Comparison of ENCODE assay signal across 13 mouse cellular contexts in genomic region chr19:40302916-40303315, GRCm38 (mm10). TPM values are rescaled to one million over a fixed set of nuclear protein-coding genes. Genes with fewer than 3 reads are reported as not detected.
DNase-seq lines count a peak whose midpoint lies in the region; ATAC-seq and TF ChIP-seq lines count a peak whose summit lies in the region.
"Had no signal": no experiment of that assay in that cellular context is flagged by ENCODE, and none has a peak within 500 bp of the region (broad histone marks: within the 10 kb centered on the region; RNA-seq: fewer than 3 reads in every experiment).

No protein-coding gene starts in this region.

- DNase-seq in forebrain, postnatal 0 days, result no peak
- no peak for DNase-seq in forebrain, embryonic 11.5 days (ENCODE audit: low spot score)
- DNase-seq in right cerebral cortex, adult 18-20 months, result peak; percentile 59
- no peak for DNase-seq in right cerebral cortex, postnatal 4 days
- peak; percentile 62 for DNase-seq in telencephalon, adult 2 months (ENCODE audit: low read depth, low spot score)
- no peak for DNase-seq in cerebellum, adult 18-20 months
- DNase-seq in ovary, postnatal 36 days (ENCODE audit: low spot score), result no peak
- DNase-seq: kidney, adult 9 months had no signal

- no peaks in the 10 kb centered on the region for H3K9me3 ChIP-seq in forebrain, postnatal 0 days (ENCODE audit: low read length)
- H3K9me3 ChIP-seq in forebrain, embryonic 11.5 days (ENCODE audit: control insufficient read depth, low read length), result no peaks in the 10 kb centered on the region
- H3K9me3 ChIP-seq in intestine, postnatal 0 days (ENCODE audit: control insufficient read depth), result no peaks in the 10 kb centered on the region
- H3K9me3 ChIP-seq: embryonic facial prominence, embryonic 12.5 days; midbrain, embryonic 13.5 days; stomach, embryonic 15.5 days had no signal

- TF ChIP-seq CTCF in forebrain, postnatal 0 days (IDR thresholded peaks at IDR 0.05; ENCODE audit: low read depth), result peak; percentile 13; the same call in 1 of the 2 replicates
- TF ChIP-seq CTCF in intestine, postnatal 0 days (IDR thresholded peaks at IDR 0.05; ENCODE audit: low read depth), result peak; percentile 49

- ATAC-seq in forebrain, postnatal 0 days, result peak; percentile 26
- ATAC-seq in forebrain, embryonic 11.5 days (replicated peaks; ENCODE audit: low FRiP score), result no peak
- ATAC-seq in intestine, postnatal 0 days, result no peak
- ATAC-seq: midbrain, embryonic 13.5 days had no signal

- WGBS in forebrain, postnatal 0 days, result 82% methylated on average over 9 of the region's 9 CpGs
- WGBS in forebrain, embryonic 11.5 days, result 86% methylated on average over 9 of the region's 9 CpGs
- WGBS in intestine, postnatal 0 days, result 73% methylated on average over 9 of the region's 9 CpGs

- no peak overlapping the region for H3K27ac ChIP-seq in forebrain, postnatal 0 days (ENCODE audit: low read depth, low read length)
- no peak overlapping the region for H3K27ac ChIP-seq in forebrain, embryonic 11.5 days (ENCODE audit: low read depth, low read length)
- 0 out of 2 replicates have a peak overlapping the region, but pooled peaks have one; percentile 15 for H3K27ac ChIP-seq in intestine, postnatal 0 days (ENCODE audit: low read depth, low read length)
- H3K27ac ChIP-seq: embryonic facial prominence, embryonic 12.5 days; midbrain, embryonic 13.5 days; stomach, embryonic 15.5 days had no signal

- H3K4me3 ChIP-seq in forebrain, postnatal 0 days (ENCODE audit: low read depth, low read length), result no peak overlapping the region
- no peak overlapping the region for H3K4me3 ChIP-seq in forebrain, embryonic 11.5 days (ENCODE audit: low read depth, low read length)
- H3K4me3 ChIP-seq in intestine, postnatal 0 days (ENCODE audit: low read depth, low read length), result no peak overlapping the region
- H3K4me3 ChIP-seq: embryonic facial prominence, embryonic 12.5 days; midbrain, embryonic 13.5 days; stomach, embryonic 15.5 days had no signal

- peaks cover 26% of the 10 kb centered on the region for H3K36me3 ChIP-seq in forebrain, postnatal 0 days (ENCODE audit: insufficient read depth)
- no peaks in the 10 kb centered on the region for H3K36me3 ChIP-seq in forebrain, embryonic 11.5 days (ENCODE audit: control insufficient read depth, insufficient read depth, low read length)
- peaks cover 11% of the 10 kb centered on the region; the same call in 1 of the 2 replicates for H3K36me3 ChIP-seq in intestine, postnatal 0 days (ENCODE audit: control insufficient read depth, insufficient read depth)
- H3K36me3 ChIP-seq: embryonic facial prominence, embryonic 12.5 days; stomach, embryonic 15.5 days had no signal

- no peak overlapping the region for H3K4me2 ChIP-seq in forebrain, postnatal 0 days (ENCODE audit: low read depth)
- no peak overlapping the region for H3K4me2 ChIP-seq in forebrain, embryonic 11.5 days (ENCODE audit: low read depth, low read length, severe bottlenecking)
- H3K4me2 ChIP-seq in intestine, postnatal 0 days (replicated peaks; ENCODE audit: low read depth), result no peak overlapping the region
- H3K4me2 ChIP-seq: embryonic facial prominence, embryonic 12.5 days; midbrain, embryonic 13.5 days; stomach, embryonic 15.5 days had no signal

- no peak overlapping the region for H3K9ac ChIP-seq in forebrain, postnatal 0 days
- H3K9ac ChIP-seq in forebrain, embryonic 11.5 days (ENCODE audit: low read length), result no peak overlapping the region
- H3K9ac ChIP-seq in intestine, postnatal 0 days (ENCODE audit: low read depth, low read length), result no peak overlapping the region
- H3K9ac ChIP-seq: embryonic facial prominence, embryonic 12.5 days; midbrain, embryonic 13.5 days; stomach, embryonic 15.5 days had no signal

- H3K27me3 ChIP-seq in forebrain, postnatal 0 days (ENCODE audit: insufficient read depth, low read length), result no peaks in the 10 kb centered on the region
- H3K27me3 ChIP-seq in forebrain, embryonic 11.5 days (ENCODE audit: control insufficient read depth, insufficient read depth, low read length), result no peaks in the 10 kb centered on the region
- H3K27me3 ChIP-seq in intestine, postnatal 0 days (replicated peaks; ENCODE audit: control insufficient read depth, insufficient read depth, low read length), result no peaks in the 10 kb centered on the region
- H3K27me3 ChIP-seq: embryonic facial prominence, embryonic 12.5 days; midbrain, embryonic 13.5 days; stomach, embryonic 15.5 days had no signal

- 0 out of 2 replicates have a peak, but pooled peaks cover 5% of the 10 kb centered on the region for H3K4me1 ChIP-seq in forebrain, postnatal 0 days (ENCODE audit: insufficient read depth)
- H3K4me1 ChIP-seq in forebrain, embryonic 11.5 days (replicated peaks; ENCODE audit: control insufficient read depth, insufficient read depth, low read length), result no peaks in the 10 kb centered on the region
- H3K4me1 ChIP-seq in intestine, postnatal 0 days (replicated peaks; ENCODE audit: control insufficient read depth, insufficient read depth, low read length), result peaks cover 13% of the 10 kb centered on the region
- H3K4me1 ChIP-seq: midbrain, embryonic 13.5 days; stomach, embryonic 15.5 days had no signal

RNA-seq across cellular contexts. Expression of gene Pdlim1, which starts 31.3 kb away (rescaled TPM):
- total RNA-seq in forebrain, postnatal 0 days (2014; rRNA removed), result 1.4 and 2.8 TPM in 2 replicates
- 6.6 and 7.0 TPM in 2 replicates for polyA plus RNA-seq in forebrain, postnatal 0 days (2015; fragmentation: Nextera tagmentation; extraction: Ambion mirVana)
- polyA plus RNA-seq in forebrain, embryonic 11.5 days (2014; fragmentation: Nextera tagmentation; extraction: Ambion mirVana), result 71.2 and 73.9 TPM in 2 replicates
- polyA plus RNA-seq in intestine, postnatal 0 days (2015; fragmentation: Nextera tagmentation; extraction: Ambion mirVana), result 167 and 175 TPM in 2 replicates
- total RNA-seq: MEL had no signal

Comparison
In these comparisons a context has a peak if more than half of its experiments do, and no peak if none do; other contexts are left out.
1. DNase-seq: peak in right cerebral cortex, adult 18-20 months (single experiment) and telencephalon, adult 2 months (single experiment); none in forebrain, postnatal 0 days (single experiment), forebrain, embryonic 11.5 days (single experiment), right cerebral cortex, postnatal 4 days (single experiment), cerebellum, adult 18-20 months (0 of 2) and ovary, postnatal 36 days (single experiment).